Mouse (Mus musculus): ENCODE data around the gene Iqcf3.

- TF ChIP-seq POLR2A (IDR thresholded peaks at IDR 0.05; ENCODE audit: low read depth, low read length) (no peak), CTCF (IDR thresholded peaks at IDR 0.05; ENCODE audit: extremely low read depth, insufficient read depth, insufficient read length, insufficient replicate concordance) (no peak)
These were observed 87.7 kb downstream of the Iqcf3 start for GRCm38 (mm10) chr9:106473753-106474105.
